Mouse (Mus musculus): ENCODE measurements around the gene Chrne.

DNA sequence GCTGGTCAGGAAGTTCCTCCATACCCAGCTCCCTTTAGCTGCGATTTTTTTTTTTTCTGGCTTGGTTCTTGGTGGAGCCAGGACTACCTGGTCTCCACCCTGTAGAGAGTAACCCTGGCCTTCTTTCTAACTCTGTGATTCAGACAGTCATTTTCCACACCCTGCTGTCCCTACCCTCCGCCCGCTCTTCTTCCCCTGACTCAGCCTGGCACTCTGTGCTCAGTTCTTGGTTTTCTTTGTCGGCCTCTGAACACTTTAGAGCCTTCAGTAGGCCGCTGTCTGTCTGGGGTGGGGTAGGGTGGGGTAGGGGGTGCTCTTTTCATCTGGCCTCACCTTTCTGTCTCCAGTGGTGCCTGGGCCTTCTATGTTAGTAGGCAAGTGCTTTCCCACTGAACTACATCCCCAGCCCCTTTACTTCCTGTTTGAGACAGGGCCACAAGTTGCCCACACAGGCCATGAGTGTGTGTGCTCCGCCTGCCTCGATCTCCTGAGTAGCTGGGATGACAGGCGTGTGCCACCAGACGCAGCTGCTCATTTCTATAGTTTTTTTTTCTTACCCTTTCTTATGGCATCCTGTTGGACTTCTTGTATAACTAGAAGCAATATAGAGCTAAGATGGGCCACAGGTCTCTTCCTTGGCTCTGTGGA is 39.2 kb downstream of the Chrne start:
- TF ChIP-seq CTCF (IDR thresholded peaks at IDR 0.05; ENCODE audit: low read depth, low read length) (no peak), EP300 (IDR thresholded peaks at IDR 0.05; ENCODE audit: insufficient read depth, low read depth, low read length) (no peak), POLR2A (IDR thresholded peaks at IDR 0.05; ENCODE audit: insufficient read depth, low read length) (no peak)

Measured in ES-Bruce4 (cell line).